Mouse (Mus musculus): ENCODE measurements at regions not wholly inside any gene's neighbourhood (a gene's known extent, or its start where the extent isn't known, plus 50 kb on each side); places are given as distances from the start of the nearest gene placed in this dataset.
A peak's percentile ranks its signal among the peaks of the same experiment; 100 is the strongest.
"Not testable (repeated sequence)": the region's sequence is repeated elsewhere in the genome, so short reads cannot be mapped to it uniquely, and the experiment has no call there.

DNA sequence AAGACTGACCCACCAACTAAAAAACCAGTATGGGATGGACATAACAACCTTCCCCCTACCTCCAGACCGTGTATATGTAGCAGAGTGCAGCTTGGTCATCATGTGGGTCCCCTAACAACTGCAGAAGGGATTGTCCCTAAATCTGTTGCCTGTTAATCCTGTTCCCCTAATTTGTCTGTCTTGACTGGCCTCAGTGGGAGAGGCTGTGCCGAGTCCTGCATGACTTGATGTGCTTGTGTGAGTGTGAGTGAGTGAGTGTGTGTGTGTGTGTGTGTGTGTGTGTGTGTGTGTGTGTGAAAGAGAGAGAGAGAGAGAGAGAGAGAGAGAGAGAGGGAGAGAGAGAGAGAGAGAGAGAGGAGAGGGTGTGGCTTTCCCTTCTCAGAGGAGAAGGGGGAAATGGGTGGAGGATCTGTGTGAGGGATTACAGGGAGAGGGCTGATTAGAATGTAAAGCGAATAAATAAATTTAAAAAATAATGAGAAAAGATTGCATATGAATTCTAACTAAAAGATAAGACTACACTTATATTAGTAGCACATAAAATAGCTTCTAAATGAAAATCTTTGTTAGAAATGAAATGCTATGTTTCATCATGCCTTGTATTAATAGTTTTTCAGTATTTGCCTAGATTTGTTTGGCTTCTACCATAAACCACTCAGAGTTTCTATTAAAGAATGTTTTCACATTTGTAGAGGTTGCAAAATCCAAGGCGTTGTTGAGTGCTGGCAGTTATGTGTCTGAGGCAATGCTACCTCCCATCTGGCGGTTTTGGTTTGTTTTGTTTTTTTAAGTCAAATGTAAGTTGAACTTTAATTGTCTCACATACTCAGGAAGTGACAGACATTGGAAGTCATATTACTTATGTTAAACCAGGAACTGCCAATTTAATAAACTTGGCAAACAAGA lies 740.9 kb downstream of the Abca13 start:
- DNase-seq (ENCODE audit: low read depth, low spot score), result no peak

DNA sequence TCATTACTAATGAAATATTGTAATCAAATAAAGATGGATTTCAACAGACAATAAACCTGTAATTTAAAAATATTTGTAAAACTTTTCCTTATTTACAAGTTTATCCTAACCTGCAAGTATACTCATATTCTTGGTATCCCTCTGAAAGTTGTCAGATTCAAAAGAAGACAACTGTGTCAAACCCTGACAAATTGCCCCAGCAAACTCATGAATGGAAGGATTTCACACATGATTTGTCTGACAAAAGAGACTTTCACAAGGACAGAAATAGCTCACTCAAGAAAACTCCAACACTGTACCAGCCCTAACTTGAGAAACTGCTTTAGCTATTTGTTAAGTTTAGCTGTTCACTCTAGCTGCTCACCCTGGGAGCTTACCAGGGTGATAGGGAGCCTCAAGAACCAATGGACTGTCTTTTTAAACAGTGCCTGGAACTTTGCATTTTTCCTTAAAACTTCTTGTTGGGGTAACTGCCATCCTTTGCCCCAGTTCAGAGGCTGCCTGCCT lies 771.0 kb downstream of the Abca13 start:
- DNase-seq (ENCODE audit: low read depth, low spot score), result no peak

DNA sequence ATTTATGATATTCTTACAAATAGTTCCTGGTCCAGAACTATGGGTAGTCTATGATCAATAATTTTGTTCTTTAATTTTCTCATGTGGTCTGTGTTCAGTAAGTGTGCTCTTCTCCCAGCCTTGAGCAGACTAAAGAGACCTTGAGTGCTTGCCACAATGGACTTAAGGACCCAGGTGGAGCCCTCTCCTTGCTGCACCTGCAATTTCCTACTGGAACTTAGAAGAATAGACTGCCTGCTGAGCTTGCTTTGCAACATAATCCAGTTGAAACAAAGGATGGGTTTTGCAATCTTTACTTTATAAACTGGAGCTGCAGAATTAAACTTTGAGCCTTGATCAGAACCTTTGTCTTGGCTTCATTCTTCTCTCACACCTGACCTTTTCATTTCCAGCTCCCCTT lies 791.2 kb downstream of the Abca13 start:
- no peak for DNase-seq (ENCODE audit: low read depth, low spot score)

DNA sequence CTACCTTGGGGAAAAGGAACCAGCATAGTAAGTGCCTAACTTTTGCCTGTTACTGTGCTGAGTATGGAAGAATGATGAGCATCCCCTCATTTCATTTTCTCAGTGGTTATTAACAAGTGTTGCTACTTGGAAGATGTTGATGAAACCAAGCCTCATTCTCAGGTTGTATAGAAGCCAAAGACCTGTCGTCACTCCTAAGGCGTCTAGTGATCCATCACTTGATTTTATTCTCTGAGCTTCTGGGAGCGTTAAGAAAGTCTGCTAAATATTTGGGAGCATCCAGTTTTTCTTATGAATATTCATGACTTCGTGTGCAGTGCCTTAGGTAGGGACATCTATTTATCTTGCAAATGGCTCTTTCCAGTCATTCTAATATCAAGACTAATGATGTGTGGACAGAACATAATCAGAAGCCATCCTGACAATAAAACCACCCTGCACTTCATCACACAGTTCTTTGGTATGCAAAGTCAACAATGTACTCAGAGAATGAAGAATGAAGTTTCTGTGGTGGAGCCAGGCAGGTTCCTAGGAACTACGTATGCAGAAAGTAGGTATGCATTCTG lies 802.9 kb downstream of the Abca13 start:
- DNase-seq (ENCODE audit: low read depth, low spot score), result no peak

DNA sequence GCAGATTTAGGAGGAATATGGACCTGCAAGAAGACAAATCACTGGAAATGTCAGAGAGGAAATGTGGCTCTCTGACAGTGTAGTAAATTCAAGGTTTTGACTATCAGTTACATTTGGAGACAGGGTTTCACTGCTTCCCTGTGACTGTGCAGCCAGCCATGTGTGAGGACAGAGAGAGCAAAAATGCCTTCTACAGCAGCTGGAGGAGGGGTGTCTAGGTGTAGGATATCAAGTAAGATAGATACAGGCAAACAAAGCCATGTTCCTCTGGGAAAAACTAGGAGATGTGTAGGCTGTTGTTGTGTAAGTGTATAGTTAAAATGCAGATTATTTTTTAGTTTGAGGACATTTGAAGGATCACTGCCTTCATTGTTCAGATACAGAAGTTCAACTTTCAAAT lies 803.6 kb downstream of the Abca13 start:
- DNase-seq (ENCODE audit: low read depth, low spot score), result no peak

DNA sequence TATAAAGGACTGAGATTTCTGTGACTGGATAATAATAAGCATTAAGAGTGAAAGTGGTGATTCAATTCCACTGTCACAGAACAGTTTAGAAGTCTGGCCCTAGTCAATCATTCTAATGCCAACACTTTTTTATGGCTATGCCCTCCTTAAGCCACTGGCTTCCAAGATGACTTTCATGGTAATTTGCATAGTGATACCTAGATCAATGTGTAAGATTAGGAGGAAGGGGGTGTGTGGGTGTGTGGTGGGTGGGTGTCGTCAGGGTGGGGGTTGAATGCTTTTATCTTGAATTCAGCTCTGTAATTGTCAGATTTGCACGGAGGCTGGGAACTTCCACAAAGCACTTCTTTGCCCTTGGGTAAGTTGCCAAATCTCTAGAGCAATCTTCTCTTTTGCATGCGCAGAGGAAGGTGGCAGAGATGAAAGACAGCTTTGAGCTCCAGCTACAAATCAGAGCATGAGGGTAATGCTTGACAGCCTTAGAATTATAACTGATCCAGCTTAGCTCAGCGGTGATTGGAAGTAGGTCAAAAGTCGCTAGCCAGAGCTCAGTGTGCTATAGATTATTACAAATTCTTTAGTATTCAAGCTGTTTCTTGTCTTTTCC lies 805.9 kb downstream of the Abca13 start:
- DNase-seq (ENCODE audit: low read depth, low spot score), result no peak

DNA sequence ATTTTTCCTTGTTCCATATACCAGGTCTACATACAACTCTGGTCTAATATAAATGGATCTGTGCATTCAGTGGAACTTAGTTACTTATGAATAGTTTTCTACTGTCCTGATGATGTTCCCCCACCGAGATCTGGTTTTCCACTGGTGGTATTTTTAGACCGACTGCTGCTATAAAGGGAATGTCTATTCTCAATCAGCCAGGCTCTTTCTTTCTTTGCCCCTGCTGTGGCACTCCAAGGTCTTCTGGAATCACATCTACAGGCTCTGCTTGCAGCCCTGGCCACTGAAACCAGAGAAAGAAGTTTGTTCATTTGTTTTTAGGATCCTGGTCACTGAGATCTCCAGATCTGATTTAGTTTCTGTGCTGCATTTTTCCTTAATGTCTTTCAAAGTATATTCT lies 810.4 kb downstream of the Abca13 start:
- DNase-seq (ENCODE audit: low read depth, low spot score), result no peak

DNA sequence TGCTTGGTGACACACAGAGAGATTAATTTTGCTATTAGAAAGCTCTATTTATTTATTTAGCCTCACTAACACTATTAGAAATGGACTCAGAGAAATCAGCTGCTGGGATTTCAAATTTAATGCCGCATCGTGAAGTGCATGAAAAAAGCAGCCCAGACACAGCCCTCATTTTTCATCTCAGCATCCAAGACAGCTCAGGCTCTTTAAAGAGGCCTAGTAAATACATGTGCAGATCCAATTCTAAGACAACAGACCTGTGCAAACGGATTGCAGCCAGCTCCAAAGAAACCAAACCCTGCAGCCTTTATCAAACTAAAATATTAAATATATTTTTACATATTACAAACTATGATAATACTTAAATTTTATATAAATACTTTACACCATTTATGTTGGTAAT lies 815.1 kb downstream of the Abca13 start:
- DNase-seq (ENCODE audit: low read depth, low spot score), result no peak

DNA sequence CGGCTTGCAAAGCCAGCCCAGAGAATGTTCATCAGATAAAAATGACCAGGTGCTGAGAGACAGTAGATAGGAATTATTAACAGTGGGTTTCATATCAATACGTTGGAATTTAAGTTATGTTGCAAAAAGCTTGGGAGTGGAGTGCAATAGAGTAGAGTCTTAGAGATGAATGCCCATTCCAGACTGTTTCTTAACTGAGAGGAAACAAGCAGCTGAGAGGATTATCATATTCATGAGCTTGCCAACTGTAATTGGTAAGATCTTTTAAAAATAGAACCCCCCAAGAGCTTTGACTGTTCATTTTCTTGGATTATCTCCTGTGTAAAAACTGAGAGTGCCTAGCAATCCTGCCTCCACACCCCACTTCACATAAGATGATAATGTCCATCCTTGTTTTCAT lies 854.9 kb downstream of the Abca13 start:
- DNase-seq (ENCODE audit: low read depth, low spot score), result no peak

DNA sequence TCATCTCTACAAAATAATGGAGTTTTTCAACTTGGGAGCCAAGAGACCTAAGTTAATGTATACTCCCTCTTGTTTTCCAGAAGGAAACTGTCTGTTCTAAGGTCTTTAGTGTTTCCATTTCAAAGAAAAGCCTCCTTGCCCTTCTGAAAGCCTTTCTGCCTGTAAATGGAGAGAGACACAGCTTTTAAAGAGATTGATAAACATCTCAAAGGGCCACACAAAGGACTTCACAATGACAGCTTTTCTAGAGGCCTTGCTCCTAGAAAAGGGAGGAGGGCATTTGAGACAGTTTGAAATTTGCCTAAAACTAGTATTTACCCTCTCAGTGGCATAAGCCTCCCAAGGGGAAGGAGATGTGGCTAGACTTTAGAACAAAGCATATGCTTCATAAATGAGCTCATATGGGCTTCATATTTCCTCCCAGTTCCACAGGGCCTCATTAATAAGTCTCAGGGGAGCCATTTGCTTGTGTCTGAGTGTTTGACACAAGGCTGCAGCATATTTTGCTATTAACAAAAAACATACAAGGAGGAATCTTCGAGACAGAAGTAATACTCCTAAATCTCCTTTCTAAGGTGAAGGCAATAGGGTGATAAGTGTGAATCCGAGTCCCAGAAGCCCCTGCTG lies 860.0 kb downstream of the Abca13 start:
- peak; percentile 4 for DNase-seq (ENCODE audit: low read depth, low spot score)

DNA sequence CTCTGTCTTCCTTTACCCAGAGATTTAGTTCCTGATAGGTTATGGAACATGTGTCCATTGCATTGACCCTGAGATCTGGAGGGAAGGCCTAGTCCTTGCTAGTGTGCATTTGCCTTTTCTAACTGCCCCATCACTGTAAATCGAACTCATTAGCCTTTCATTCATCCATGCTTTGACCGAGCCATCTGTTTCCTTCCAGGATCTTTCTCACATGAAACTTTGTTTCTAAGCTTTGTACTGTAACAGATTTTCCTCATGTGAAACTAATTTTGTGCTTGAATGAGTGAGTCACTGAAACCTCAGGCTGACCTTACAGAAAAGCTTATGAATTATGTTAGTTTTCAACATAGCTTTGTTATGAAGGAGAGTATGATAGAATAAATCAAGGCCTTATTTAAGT lies 880.1 kb downstream of the Abca13 start:
- peak; percentile 4 for DNase-seq (ENCODE audit: low read depth, low spot score)

DNA sequence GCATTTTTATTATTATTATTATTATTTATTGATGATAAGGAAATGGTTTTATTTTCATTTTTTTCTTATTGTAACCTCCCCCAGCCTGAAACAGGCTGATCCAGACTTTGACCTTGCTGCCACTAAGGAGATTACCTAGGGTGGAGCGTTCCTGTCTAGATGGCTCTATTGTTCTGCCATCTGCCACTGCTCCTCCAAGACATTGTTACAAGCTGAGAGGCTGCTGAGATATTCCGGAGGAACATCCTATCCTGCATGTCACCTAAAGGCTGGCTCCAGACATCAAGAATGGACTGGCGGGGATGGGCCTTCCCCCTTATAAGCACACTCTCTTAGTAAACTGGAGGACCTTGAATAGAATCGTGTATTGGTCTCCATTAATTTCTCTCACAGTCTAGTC lies 896.2 kb downstream of the Abca13 start:
- no peak for DNase-seq (ENCODE audit: low read depth, low spot score)

DNA sequence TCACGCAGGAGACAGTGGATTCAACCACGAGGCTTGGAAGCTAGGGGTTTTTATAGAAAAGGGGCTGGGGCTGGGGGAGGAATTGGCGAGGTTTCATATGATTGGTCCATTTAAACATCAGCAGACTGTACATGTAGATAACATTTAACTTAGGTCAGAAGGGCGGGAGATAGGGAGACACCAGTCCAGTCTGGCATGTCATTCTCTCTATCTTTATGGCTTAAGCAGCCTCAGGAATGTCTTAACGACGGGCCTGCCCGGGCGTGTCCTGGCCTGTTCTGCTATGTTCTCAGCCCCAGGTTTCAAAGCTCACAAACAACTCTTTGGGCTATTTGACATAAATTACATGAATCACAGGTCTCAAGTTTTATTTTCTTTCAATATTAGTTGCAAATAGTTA lies 910.6 kb downstream of the Abca13 start:
- not testable (repeated sequence) for DNase-seq (ENCODE audit: low read depth, low spot score)

DNA sequence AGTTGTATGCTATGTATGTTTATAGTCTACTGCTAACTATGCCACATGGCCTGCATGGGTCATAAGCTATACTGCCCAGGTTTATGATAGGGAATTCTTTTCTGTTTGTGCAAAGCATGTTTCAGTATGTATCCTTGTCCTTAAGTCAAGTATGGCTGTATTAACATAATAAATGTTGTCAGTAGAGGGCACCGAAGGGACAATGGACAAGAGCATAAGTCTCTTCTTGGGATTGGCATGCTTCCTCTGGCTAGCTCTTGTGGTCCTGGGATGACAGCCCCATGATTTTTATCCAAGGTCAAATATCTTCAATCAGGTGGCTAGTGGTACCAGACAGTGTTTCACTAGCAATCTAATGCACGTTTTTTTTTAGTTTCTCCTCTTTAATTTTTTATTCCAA lies 913.3 kb downstream of the Abca13 start:
- no peak for DNase-seq (ENCODE audit: low read depth, low spot score)

DNA sequence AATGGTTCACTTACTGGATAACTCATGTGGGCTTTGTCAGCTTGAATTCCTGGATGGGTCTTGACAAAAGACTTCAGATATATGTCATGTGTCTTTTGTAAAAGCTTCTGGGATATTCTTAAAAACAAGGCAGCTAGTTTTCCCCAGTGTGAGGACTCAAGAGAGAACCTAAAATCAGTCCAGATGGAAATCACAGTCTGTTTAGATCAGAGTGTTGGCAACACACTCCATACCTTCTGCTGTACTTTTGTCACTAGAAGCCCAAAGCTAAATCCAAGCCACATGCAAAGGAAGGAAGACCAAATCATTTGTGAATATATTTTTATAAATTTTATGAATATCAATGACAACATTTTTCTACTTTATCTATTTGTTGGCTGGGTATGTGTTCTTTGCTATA lies 950.4 kb downstream of the Abca13 start:
- no peak for DNase-seq (ENCODE audit: low read depth, low spot score)

DNA sequence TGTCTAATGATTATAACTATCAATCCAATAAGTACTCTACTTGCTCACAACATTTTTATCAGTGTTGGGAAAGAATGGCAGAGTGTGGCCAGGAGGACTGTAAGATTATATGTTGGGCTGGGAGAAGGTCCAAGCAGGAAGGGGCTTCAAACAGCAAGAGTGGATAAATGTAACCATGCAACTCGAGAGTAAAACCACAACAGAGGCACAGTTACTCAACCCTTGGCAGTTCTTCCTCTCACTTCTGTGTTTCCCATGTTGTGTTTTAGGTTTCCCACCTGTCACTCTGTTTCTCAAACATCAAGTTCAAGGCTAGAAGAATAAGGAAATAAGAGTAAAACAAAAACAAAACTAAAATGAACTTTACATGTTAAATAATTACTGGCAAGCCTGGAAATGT lies 957.4 kb downstream of the Abca13 start:
- no peak for DNase-seq (ENCODE audit: low read depth, low spot score)

DNA sequence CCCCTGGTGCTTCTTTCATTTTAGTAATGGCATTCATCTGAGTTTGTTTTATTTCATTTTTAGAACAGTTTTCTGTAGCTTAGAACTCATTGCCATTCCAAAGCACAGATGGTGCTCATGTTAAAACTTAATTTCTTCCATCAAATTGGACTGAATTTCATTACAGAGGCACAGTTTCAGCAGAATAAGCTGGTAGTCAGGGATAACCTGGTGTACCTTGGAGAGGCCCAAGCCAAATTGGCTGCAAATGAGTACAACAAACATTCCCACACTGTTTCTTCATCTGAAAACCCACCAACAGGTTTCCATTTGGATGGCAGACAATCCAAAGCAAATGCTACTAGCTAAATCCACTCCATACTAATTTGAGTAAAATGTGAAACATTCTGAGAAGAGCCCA lies 960.2 kb upstream of the Vwc2 start:
- DNase-seq (ENCODE audit: low read depth, low spot score), result no peak

DNA sequence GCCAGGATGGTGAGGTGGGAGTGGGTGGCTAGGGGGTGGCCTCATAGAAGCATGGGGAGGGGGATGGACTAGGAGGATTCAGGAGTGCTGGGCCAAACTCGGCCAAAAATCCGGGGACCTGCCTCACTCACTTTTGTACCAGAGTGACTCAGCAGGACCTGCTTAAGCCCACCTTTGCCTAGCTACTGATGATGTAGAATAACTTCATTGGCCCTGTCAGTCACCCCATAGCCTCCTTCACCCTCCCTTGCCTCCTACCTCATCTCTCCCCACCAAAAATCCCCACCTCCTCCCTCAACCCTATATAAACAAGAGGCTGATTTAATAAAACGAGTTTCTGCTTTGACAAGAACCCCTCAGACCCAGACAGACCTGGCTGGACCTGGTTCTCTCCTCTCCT lies 920.3 kb upstream of the Vwc2 start:
- DNase-seq (ENCODE audit: low read depth, low spot score), result no peak

DNA sequence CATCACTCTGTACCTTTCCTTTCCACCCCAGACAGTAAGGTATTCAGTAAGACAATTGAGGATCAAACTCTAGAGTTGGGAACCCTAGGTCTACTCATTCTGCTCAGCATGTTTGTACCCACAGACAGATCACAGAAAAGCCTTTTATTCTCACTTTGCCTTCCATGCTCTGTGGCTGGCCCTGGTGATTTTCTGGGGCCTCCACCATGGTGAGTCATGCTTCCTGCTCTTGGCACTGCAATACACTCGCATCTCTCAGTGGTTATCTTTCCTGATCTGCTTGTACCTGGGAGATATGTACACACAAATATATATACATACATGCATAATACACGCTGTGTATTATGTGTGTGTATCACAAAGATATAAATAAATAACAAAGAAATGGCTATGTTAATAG lies 919.2 kb upstream of the Vwc2 start:
- DNase-seq (ENCODE audit: low read depth, low spot score), result no peak

DNA sequence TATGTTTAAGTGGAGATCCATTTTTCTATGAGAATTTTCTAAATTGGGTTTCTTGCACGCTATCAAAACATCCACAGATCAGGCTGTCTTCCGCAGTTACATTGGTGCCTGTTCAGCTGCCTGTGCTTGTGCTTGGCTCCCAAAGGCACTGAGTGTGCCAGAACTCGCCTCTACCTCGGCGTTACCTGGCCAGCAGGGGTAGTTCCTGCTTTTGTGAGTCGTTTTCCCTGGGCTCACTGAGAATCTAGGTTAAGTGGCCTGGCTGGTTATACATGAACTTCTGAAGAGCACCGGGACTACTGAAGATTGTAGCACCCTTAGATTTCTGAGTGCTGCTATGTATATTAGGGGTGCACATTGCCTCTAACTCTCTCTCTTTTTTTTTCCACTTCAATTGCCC lies 913.0 kb upstream of the Vwc2 start:
- no peak for DNase-seq (ENCODE audit: low read depth, low spot score)

DNA sequence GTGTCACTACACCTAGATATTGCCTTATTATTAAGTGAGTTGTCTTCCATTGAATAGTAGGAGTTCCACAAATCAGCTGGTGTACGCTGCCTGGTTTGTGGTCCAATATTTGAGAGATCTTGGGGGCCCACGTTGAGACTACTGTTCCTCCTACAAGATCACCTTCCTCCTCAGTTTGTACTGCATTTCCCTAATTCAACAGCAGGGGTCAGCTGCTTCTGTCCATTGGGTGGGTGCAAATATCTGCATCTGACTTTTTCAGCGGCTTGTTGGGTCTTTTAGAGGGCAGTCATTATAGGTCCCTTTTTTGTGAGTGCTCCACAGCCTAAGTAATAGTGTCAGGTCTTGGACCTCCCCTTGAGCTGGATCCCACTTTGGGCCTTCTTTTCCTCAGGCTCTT lies 908.8 kb upstream of the Vwc2 start:
- no peak for DNase-seq (ENCODE audit: low read depth, low spot score)

All from 3T3-L1 (cell line).